Mouse (Mus musculus) E14TG2a.4 (cell line): ENCODE measurements around the gene Ralgapa2.

Experiments used
- H3K27me3 ChIP-seq: 2 replicates; pipeline ENCODE4 v1.6.1; 2014; ENCODE audit warnings: low read length, control low read depth; ENCODE audit not compliant: insufficient read depth
- H3K36me3 ChIP-seq: 2 replicates; pipeline ENCODE4 v1.6.1; 2014; ENCODE audit warnings: low read length, control low read depth; ENCODE audit not compliant: insufficient read depth
- H3K4me1 ChIP-seq: replicated peaks from 2 replicates; pipeline ENCODE4 v1.6.1; 2014; ENCODE audit warnings: low read depth, low read length, control low read depth
- H3K4me3 ChIP-seq: replicated peaks from 2 replicates; pipeline ENCODE4 v1.5.1; 2014; ENCODE audit warnings: mild to moderate bottlenecking, low read length
- H3K9me3 ChIP-seq: 2 replicates; pipeline ENCODE4 v1.6.1; 2014; ENCODE audit warnings: low read length, control low read depth
- CTCF ChIP-seq: conservative IDR thresholded peaks from 2 replicates; pipeline ENCODE4 v1.5.1; 2014; ENCODE audit warnings: low read length
- NANOG ChIP-seq: IDR thresholded peaks from 2 replicates; pipeline ENCODE4 v1.6.1; 2014; ENCODE audit warnings: borderline replicate concordance, low read length, mixed read lengths
- POU5F1 ChIP-seq: IDR thresholded peaks from 2 replicates; pipeline ENCODE4 v1.6.1; 2014; ENCODE audit warnings: low read length, borderline replicate concordance

Gene Ralgapa2

DNA sequence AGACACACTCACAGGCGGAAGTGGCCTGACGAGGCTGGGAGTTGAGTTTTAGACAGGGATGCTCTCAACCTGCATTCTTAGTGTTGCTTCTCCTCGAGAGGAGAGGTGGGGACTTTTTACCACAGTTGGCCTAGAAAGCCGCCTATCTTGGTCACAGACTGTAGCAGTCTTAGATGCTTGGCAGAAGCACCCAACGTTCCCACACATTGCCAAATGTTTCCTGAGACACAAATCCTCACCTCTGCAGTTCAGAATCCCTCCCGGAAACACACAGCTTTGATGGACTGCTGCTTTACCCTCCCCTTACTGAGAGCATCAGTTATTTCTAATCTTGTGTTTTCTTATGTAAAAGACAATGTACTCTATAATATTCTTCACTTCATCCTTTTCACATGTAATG is 155.6 kb downstream of the Ralgapa2 start:
- TF ChIP-seq CTCF = no peak
- TF ChIP-seq POU5F1 = no peak
- no peak for TF ChIP-seq NANOG
- Histone ChIP-seq H3K4me3 (no peak overlapping the region), H3K4me1 (no peaks in the 10 kb centered on the region), H3K9me3 (no peaks in the 10 kb centered on the region), H3K36me3 (peaks cover 13% of the 10 kb centered on the region), H3K27me3 (no peaks in the 10 kb centered on the region)

- Histone ChIP-seq H3K4me3 (no peak overlapping the region), H3K27me3 (no peaks in the 10 kb centered on the region), H3K4me1 (no peaks in the 10 kb centered on the region), H3K36me3 (peaks cover 34% of the 10 kb centered on the region), H3K9me3 (no peaks in the 10 kb centered on the region)
- TF ChIP-seq NANOG (no peak), CTCF (no peak), POU5F1 (no peak)
Observed at GRCm38 (mm10) chr2:146350230-146350629, 161.9 kb downstream of the Ralgapa2 start.

- Histone ChIP-seq H3K36me3 (peaks cover 45% of the 10 kb centered on the region), H3K4me3 (no peak overlapping the region), H3K4me1 (no peaks in the 10 kb centered on the region), H3K9me3 (no peaks in the 10 kb centered on the region), H3K27me3 (no peaks in the 10 kb centered on the region)
- TF ChIP-seq NANOG (no peak), POU5F1 (no peak), CTCF (no peak)
Observed at GRCm38 (mm10) chr2:146347942-146348341, 164.2 kb downstream of the Ralgapa2 start.

DNA sequence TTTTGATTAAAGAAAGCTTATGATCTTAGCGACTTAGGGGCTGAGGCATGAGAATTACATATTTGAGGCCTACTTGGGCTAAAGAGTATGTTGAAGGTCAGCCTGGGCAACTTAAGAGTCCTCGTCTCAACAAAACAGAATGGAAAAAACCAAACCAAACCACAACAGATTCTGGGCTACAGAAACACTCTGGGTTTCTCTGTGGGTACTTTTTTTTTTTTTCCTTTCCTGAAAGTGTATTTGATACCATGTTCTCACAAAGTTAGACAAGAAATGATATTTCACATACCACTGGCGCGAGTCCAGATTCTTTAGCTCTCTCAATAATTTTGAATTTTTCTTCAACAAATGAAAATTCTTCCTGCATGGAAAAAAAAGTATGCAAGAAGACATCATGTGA is 172.1 kb downstream of the Ralgapa2 start:
- Histone ChIP-seq H3K9me3 (no peaks in the 10 kb centered on the region), H3K36me3 (peaks cover 29% of the 10 kb centered on the region), H3K4me3 (no peak overlapping the region), H3K27me3 (no peaks in the 10 kb centered on the region), H3K4me1 (peaks cover 17% of the 10 kb centered on the region)
- TF ChIP-seq POU5F1 (no peak), NANOG (no peak), CTCF (no peak)

DNA sequence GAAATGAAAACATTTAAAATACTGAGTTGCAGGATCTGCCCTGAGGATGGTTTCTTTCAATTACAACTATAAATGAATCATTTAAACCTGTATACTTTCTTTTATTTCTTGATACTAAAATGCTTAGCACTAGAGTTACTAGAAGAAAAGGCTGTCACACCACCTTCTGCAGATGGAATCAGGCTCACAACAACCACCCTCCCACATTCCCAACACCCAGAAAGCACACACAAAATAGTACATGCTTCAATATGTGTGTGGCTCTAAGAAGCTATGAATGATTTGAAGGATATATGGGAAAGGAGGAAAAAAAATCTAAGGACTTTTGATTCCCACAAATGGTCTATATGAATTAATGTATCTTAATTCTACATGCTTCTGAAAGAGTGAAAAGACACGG is 174.6 kb downstream of the Ralgapa2 start:
- Histone ChIP-seq H3K4me1 (peaks cover 17% of the 10 kb centered on the region), H3K36me3 (peaks cover 25% of the 10 kb centered on the region), H3K27me3 (no peaks in the 10 kb centered on the region), H3K9me3 (no peaks in the 10 kb centered on the region), H3K4me3 (no peak overlapping the region)
- TF ChIP-seq CTCF (no peak), NANOG (no peak), POU5F1 (no peak)

DNA sequence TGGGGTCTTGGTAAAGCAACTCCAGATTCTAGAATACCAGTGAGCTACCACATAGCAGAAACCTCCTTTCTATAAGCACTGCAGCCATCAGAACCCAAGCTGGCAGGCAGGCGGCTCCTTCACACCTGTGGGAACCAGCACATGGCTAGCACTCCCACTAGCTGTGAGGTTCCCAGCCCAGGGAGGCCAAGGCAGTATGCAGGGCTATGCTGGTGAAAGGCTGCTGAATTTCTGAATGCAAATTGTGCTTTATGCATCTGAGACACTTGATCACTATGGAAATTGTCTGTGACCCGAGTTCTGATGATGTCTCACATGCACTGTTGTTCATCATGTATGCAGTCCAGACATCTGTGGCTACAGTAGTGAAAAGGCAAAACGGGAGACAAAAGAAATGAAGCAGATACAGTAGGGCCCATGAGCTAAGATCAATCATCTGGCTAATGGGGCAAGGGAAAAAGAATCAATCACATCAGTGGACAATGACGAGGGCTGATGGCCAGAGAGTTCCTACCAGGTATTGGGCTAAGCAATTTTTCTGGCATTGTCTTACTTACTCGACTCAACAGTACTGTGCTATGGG is 180.2 kb downstream of the Ralgapa2 start:
- peaks cover 14% of the 10 kb centered on the region for H3K4me1 ChIP-seq
- no peak overlapping the region for H3K4me3 ChIP-seq
- no peaks in the 10 kb centered on the region for H3K27me3 ChIP-seq
- TF ChIP-seq NANOG (no peak), CTCF (no peak), POU5F1 (no peak)
- H3K9me3 ChIP-seq = no peaks in the 10 kb centered on the region
- peaks cover 15% of the 10 kb centered on the region for H3K36me3 ChIP-seq

DNA sequence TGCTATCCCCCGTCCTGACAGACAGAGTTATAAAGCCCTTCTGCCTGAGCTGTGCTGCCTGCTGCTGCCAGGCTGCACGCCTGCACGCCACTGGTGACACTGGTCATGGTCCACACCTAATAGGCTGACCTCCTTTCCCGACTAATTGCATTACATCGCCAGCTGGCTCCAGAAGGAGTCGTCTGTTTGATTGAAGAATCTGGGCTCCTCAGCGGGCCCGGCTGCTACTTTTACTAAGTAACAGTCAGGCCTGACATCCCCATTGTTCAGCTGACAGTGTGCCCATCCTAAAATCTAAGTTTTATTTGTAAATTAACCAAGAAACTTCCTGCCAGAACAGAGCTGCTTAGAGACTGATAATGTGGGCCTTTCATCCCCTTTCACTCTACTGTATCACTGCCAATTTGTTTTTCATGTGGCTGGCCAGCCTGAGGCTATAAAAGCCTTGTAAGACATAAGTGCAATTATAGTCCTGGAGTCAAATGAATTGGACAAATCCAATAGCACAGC is 181.3 kb downstream of the Ralgapa2 start:
- Histone ChIP-seq H3K9me3 (no peaks in the 10 kb centered on the region), H3K4me3 (no peak overlapping the region), H3K4me1 (peaks cover 6% of the 10 kb centered on the region), H3K27me3 (no peaks in the 10 kb centered on the region), H3K36me3 (peaks cover 18% of the 10 kb centered on the region)
- TF ChIP-seq POU5F1 = no peak

DNA sequence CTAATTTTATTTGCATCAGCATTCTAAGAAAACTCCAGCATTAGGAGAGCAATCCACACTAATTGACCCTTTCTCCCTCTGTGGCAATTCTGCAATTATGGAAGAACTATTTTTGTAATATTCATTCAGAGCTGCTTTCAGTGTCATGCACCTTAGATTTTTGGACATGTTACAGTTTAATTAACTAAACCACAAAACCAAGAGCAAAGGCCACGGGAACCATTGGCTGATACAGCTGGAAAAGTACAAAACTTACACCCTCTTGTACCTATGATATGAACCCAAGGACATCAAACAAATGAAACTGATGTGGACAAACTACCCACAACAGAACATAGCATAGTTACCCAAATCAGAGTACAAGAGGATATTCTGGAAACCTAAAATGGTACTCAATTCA is 182.0 kb downstream of the Ralgapa2 start:
- Histone ChIP-seq H3K4me3 (no peak overlapping the region), H3K9me3 (no peaks in the 10 kb centered on the region), H3K4me1 (no peaks in the 10 kb centered on the region), H3K36me3 (peaks cover 18% of the 10 kb centered on the region), H3K27me3 (no peaks in the 10 kb centered on the region)
- TF ChIP-seq CTCF = no peak
- TF ChIP-seq POU5F1 = no peak
- TF ChIP-seq NANOG = no peak

GRCm38 (mm10) chr2:146326654-146327053 is 185.5 kb downstream of the Ralgapa2 start:
- peaks cover 3% of the 10 kb centered on the region; the same call in 1 of the 2 replicates for H3K36me3 ChIP-seq
- no peaks in the 10 kb centered on the region for H3K4me1 ChIP-seq
- TF ChIP-seq CTCF = no peak
- no peak for TF ChIP-seq NANOG
- no peak for TF ChIP-seq POU5F1
- no peak overlapping the region for H3K4me3 ChIP-seq
- H3K27me3 ChIP-seq = no peaks in the 10 kb centered on the region
- H3K9me3 ChIP-seq = no peaks in the 10 kb centered on the region
